Comparison of ENCODE assay signal across 8 mouse cellular contexts in genomic region chr16:94290073-94290999, GRCm38 (mm10). TPM values are rescaled to one million over a fixed set of nuclear protein-coding genes. Genes with fewer than 3 reads are reported as not detected.
DNase-seq lines count a peak whose midpoint lies in the region; ATAC-seq lines count a peak whose summit lies in the region.

No protein-coding gene starts in this region.

- peak; percentile 89 to 95 for DNase-seq in cerebellum, postnatal 25 days
- DNase-seq in gastrocnemius, postnatal 14 days: peak; percentile 84
- peak; percentile 59 to 74 for DNase-seq in left cerebral cortex, postnatal 14 days (ENCODE audit: low spot score in 2 of 2)
- DNase-seq in right cerebral cortex, postnatal 14 days: peak; percentile 74
- peak; percentile 66 to 76 for DNase-seq in urinary bladder, postnatal 36 days (ENCODE audit: low spot score in 2 of 2)

- intact Hi-C loops in gastrocnemius, postnatal 14 days (cut with DNase I; ENCODE audit: low total_unique reads): no loop called here
- intact Hi-C loops in left cerebral cortex, postnatal 14 days (cut with DNase I): no loop called here

- peak; percentile 92 for ATAC-seq in activated CD4-positive, CD25-positive, alpha-beta regulatory T cell, adult 4 months
- ATAC-seq in inflammation-experienced regulatory T-cells, adult 6 months: peak; percentile 96
- ATAC-seq in megakaryocyte-erythroid progenitor cell, adult 5-6 weeks (replicated peaks; ENCODE audit: low FRiP score, low TSS enrichment, poor library complexity, severe bottlenecking): peak; percentile 82

RNA-seq across cellular contexts. Expression of gene Hlcs, which starts 23.0 kb away (rescaled TPM):
- polyA plus RNA-seq in activated CD4-positive, CD25-positive, alpha-beta regulatory T cell, adult 4 months (2017; shearing (Covaris generic)): 1 to 10 TPM; 6.4 to 7.9 TPM
- total RNA-seq in gastrocnemius, postnatal 14 days (2021): 1 to 10 TPM; 5.8 to 6.6 TPM
- polyA plus RNA-seq in inflammation-experienced regulatory T-cells, adult 6 months (2017; shearing (Covaris generic)): 1 to 10 TPM; 4.3 to 9.7 (median 9.1) TPM
- total RNA-seq in left cerebral cortex, postnatal 14 days (2021): 10 to 100 TPM; 14.0 to 15.8 TPM
- 5.6 and 5.9 TPM in 2 replicates for total RNA-seq in megakaryocyte-erythroid progenitor cell, adult 5-6 weeks (2014; fragmentation: Nextera tagmentation)
- 7.0 and 26.9 TPM in 2 replicates for total RNA-seq in megakaryocyte-erythroid progenitor cell, adult 5-6 weeks (2017)

RNA-seq across cellular contexts. Expression of gene Ripply3, which starts 37.9 kb away (rescaled TPM):
- polyA plus RNA-seq in activated CD4-positive, CD25-positive, alpha-beta regulatory T cell, adult 4 months (2017; shearing (Covaris generic)): under 1 TPM in 1 of 2 experiments, not detected in 1; 0.36 TPM
- total RNA-seq in gastrocnemius, postnatal 14 days (2021): 1 to 10 TPM; 1.8 to 2.0 TPM
- polyA plus RNA-seq in inflammation-experienced regulatory T-cells, adult 6 months (2017; shearing (Covaris generic)): under 1 TPM; 0.39 to 0.81 (median 0.77) TPM
- under 1 TPM; 0.21 to 0.22 TPM for total RNA-seq in left cerebral cortex, postnatal 14 days (2021)
- total RNA-seq in megakaryocyte-erythroid progenitor cell, adult 5-6 weeks (2014; fragmentation: Nextera tagmentation): 0.32 and 0.39 TPM in 2 replicates
- 0.46 and 2.2 TPM in 2 replicates for total RNA-seq in megakaryocyte-erythroid progenitor cell, adult 5-6 weeks (2017)

Comparison
In these comparisons a context has a peak if more than half of its experiments do, and no peak if none do; other contexts are left out.
1. Peak in every context shown above with its lines: DNase-seq and ATAC-seq.